ENCODE assay signal across 8 mouse cellular contexts in the genomic region with DNA sequence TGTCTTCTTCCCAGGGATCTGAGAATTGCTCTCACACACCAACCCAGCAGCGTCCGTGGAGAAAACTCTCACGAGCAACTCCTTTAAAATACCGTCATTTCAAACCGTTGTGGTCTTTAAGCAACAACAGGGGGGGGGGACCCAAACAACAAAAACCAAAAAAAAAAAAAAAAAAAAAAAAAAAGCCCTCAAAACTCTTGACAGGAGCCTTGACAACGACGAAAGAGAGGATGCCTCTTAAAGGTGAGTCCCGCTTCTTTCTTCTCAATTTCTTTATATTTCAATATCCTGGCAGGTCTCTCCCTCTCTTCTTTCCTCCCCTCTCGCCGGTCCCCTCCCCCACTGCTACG. TPM values are rescaled to one million over a fixed set of nuclear protein-coding genes. Genes with fewer than 3 reads are reported as not detected.
DNase-seq lines count a peak whose midpoint lies in the region; ATAC-seq and TF ChIP-seq lines count a peak whose summit lies in the region.

No protein-coding gene starts in this region.

- TF ChIP-seq EP300 in MEL (IDR thresholded peaks at IDR 0.05; ENCODE audit: low read depth in 1 of 2, low read length in 2 of 2): no peak

- peaks cover 12% of the 10 kb centered on the region for H3K79me2 ChIP-seq in MEL (ENCODE audit: control insufficient read depth, insufficient read depth, low read length, poor library complexity)

- no peak for DNase-seq in heart, postnatal 14 days
- DNase-seq in MEL (ENCODE audit: low read depth, low spot score): no peak
- no peak for DNase-seq in adrenal gland, postnatal 10 days
- DNase-seq in kidney, adult 9 months: no peak
- DNase-seq in frontal cortex, postnatal 36 days (ENCODE audit: low spot score in 2 of 2): no peak

- TF ChIP-seq RAD21 in MEL (IDR thresholded peaks at IDR 0.05; ENCODE audit: low read depth, low read length): no peak

- no peaks in the 10 kb centered on the region for H3K36me3 ChIP-seq in heart, embryonic 15.5 days
- H3K36me3 ChIP-seq in MEL (ENCODE audit: control insufficient read depth in 1 of 2, insufficient read depth in 2 of 2, low read length in 2 of 2): peaks cover 0 to 12% of the 10 kb centered on the region in 2 experiments; a peak in 2 of 4 replicates
- no peaks in the 10 kb centered on the region for H3K36me3 ChIP-seq in hindbrain, embryonic 13.5 days
- no peaks in the 10 kb centered on the region for H3K36me3 ChIP-seq in midbrain, embryonic 13.5 days

- no peak overlapping the region for H3K27ac ChIP-seq in heart, embryonic 15.5 days
- H3K27ac ChIP-seq in MEL (ENCODE audit: control insufficient read depth, low read depth, low read length): peak overlapping the region; percentile 98
- peak overlapping the region; percentile 85 for H3K27ac ChIP-seq in hindbrain, embryonic 13.5 days
- peak overlapping the region; percentile 76 for H3K27ac ChIP-seq in midbrain, embryonic 13.5 days

- peaks cover 36% of the 10 kb centered on the region for H3K4me1 ChIP-seq in heart, embryonic 15.5 days (replicated peaks)
- peaks cover 0 to 10% of the 10 kb centered on the region in 2 experiments; a peak in 3 of 4 replicates for H3K4me1 ChIP-seq in MEL (ENCODE audit: control insufficient read depth in 1 of 2, insufficient read depth in 2 of 2, low read length in 2 of 2)
- peaks cover 43% of the 10 kb centered on the region for H3K4me1 ChIP-seq in hindbrain, embryonic 13.5 days (replicated peaks)
- H3K4me1 ChIP-seq in midbrain, embryonic 13.5 days (replicated peaks): peaks cover 35% of the 10 kb centered on the region

- no peaks in the 10 kb centered on the region for H3K9me3 ChIP-seq in heart, embryonic 15.5 days (replicated peaks)
- H3K9me3 ChIP-seq in MEL (replicated peaks; ENCODE audit: insufficient read depth, low read length): no peaks in the 10 kb centered on the region
- no peaks in the 10 kb centered on the region for H3K9me3 ChIP-seq in hindbrain, embryonic 13.5 days
- no peaks in the 10 kb centered on the region for H3K9me3 ChIP-seq in midbrain, embryonic 13.5 days

- peak overlapping the region; percentile 42 for H3K4me3 ChIP-seq in heart, embryonic 15.5 days
- H3K4me3 ChIP-seq in MEL (ENCODE audit: control insufficient read depth in 1 of 2, insufficient read depth in 1 of 2, low read depth in 2 of 2, low read length in 2 of 2): peak overlapping the region; percentile 76 to 78
- H3K4me3 ChIP-seq in hindbrain, embryonic 13.5 days: peak overlapping the region; percentile 51
- peak overlapping the region; percentile 49 for H3K4me3 ChIP-seq in midbrain, embryonic 13.5 days (replicated peaks)

- ATAC-seq in heart, embryonic 15.5 days (replicated peaks; ENCODE audit: insufficient number of reproducible peaks, insufficient read depth, low FRiP score, low read depth): no peak
- no peak for ATAC-seq in hindbrain, embryonic 13.5 days (ENCODE audit: low FRiP score)
- ATAC-seq in midbrain, embryonic 13.5 days: no peak

- 2% methylated on average over 11 of the region's 11 CpGs for WGBS in heart, embryonic 15.5 days
- 0% methylated on average over 11 of the region's 11 CpGs for WGBS in hindbrain, embryonic 13.5 days
- WGBS in midbrain, embryonic 13.5 days: under 1% methylated on average over 11 of the region's 11 CpGs

- H3K9ac ChIP-seq in heart, embryonic 15.5 days: no peak overlapping the region
- H3K9ac ChIP-seq in MEL (ENCODE audit: control insufficient read depth, low read depth, low read length, poor library complexity, severe bottlenecking): peak overlapping the region; percentile 92
- H3K9ac ChIP-seq in hindbrain, embryonic 13.5 days: peak overlapping the region; percentile 83
- H3K9ac ChIP-seq in midbrain, embryonic 13.5 days (replicated peaks): peak overlapping the region; percentile 79

- TF ChIP-seq CTCF in MEL (IDR thresholded peaks at IDR 0.05 in 2 of 3, conservative IDR thresholded peaks at IDR 0.05 in 1 of 3; ENCODE audit: control insufficient read depth in 1 of 3, insufficient read depth in 1 of 3, low read depth in 2 of 3, low read length in 3 of 3, poor library complexity in 1 of 3, severe bottlenecking in 1 of 3): no peak

- peaks cover 97% of the 10 kb centered on the region for H3K27me3 ChIP-seq in heart, embryonic 15.5 days
- H3K27me3 ChIP-seq in MEL (ENCODE audit: control insufficient read depth in 1 of 2, insufficient read depth in 2 of 2, low read length in 2 of 2): no peaks in the 10 kb centered on the region
- H3K27me3 ChIP-seq in hindbrain, embryonic 13.5 days: peaks cover 92% of the 10 kb centered on the region
- peaks cover 98% of the 10 kb centered on the region for H3K27me3 ChIP-seq in midbrain, embryonic 13.5 days

- TF ChIP-seq POLR2A in MEL (IDR thresholded peaks at IDR 0.05; ENCODE audit: control insufficient read depth in 1 of 2, insufficient read depth in 1 of 2, low read depth in 1 of 2, low read length in 2 of 2, poor library complexity in 1 of 2): 0 out of 4 replicates have a peak, but pooled peaks of 1 of the 2 experiments have one; percentile 44

- peak overlapping the region; percentile 74 for H3K4me2 ChIP-seq in heart, embryonic 15.5 days
- H3K4me2 ChIP-seq in hindbrain, embryonic 13.5 days: peak overlapping the region; percentile 58
- peak overlapping the region; percentile 62 for H3K4me2 ChIP-seq in midbrain, embryonic 13.5 days (replicated peaks)

- intact Hi-C loops in heart, postnatal 14 days (cut with DNase I): loop anchor here (5.0 kb wide), 1 partner anchor 548 kb away; the partner anchor contains the start of gene Wt1

TF ChIP-seq in MEL, 35 proteins besides CTCF, POLR2A, EP300 and RAD21:
- TF ChIP-seq ZNF384 (IDR thresholded peaks at IDR 0.05; ENCODE audit: low read depth, low read length) (peak; percentile 73), MXI1 (IDR thresholded peaks at IDR 0.05; ENCODE audit: low read depth, low read length) (no peak)

RNA-seq across cellular contexts. Expression of gene Pax6, which starts 7.0 kb away (rescaled TPM):
- polyA plus RNA-seq in heart, embryonic 15.5 days (2015; fragmentation: Nextera tagmentation; extraction: Ambion mirVana): 0.05 and 0.18 TPM in 2 replicates
- total RNA-seq in heart, postnatal 14 days (2021): not detected
- total RNA-seq in MEL (2012; rRNA removed): 7.5 and 10.4 TPM in 2 replicates
- polyA plus RNA-seq in MEL (2012; ENCODE audit: insufficient read depth in 1 of 2, insufficient read length in 2 of 2, low read depth in 1 of 2, low replicate concordance in 2 of 2, missing spikeins in 1 of 2): 10 to 100 TPM in 1 of 2 experiments, not detected in 1; 17.6 TPM
- polyA plus RNA-seq in hindbrain, embryonic 13.5 days (2015; fragmentation: Nextera tagmentation; extraction: Ambion mirVana): 26.4 and 29.8 TPM in 2 replicates
- polyA plus RNA-seq in midbrain, embryonic 13.5 days (2015; fragmentation: Nextera tagmentation; extraction: Ambion mirVana): 39.9 and 40.9 TPM in 2 replicates
- under 1 TPM in 1 of 2 experiments, not detected in 1; 0.36 TPM for total RNA-seq in adrenal gland, postnatal 10 days (2021)
